Mouse (Mus musculus) bone marrow macrophage, adult 2 months (primary cell): ENCODE measurements around the gene Sept9. TPM values are rescaled to one million over a fixed set of nuclear protein-coding genes. Genes with fewer than 3 reads are reported as not detected.

ENCODE experiments used
- H3K27ac ChIP-seq: 2 replicates; pipeline ENCODE4 v1.5.1; 2012; ENCODE audit warnings: low read depth, low read length; ENCODE audit not compliant: insufficient read depth
- H3K4me1 ChIP-seq: 2 replicates; pipeline ENCODE4 v1.6.1; 2012; ENCODE audit warnings: low read length; ENCODE audit not compliant: control insufficient read depth, insufficient read depth
- H3K4me3 ChIP-seq: 2 replicates; pipeline ENCODE4 v1.5.1; 2012; ENCODE audit warnings: mild to moderate bottlenecking, low read length, moderate library complexity; ENCODE audit not compliant: insufficient read depth
- CTCF ChIP-seq: IDR thresholded peaks from 2 replicates; pipeline ENCODE4 v1.5.1; 2012; ENCODE audit warnings: low read depth, mild to moderate bottlenecking, low read length, moderate library complexity
- POLR2A ChIP-seq: IDR thresholded peaks from 2 replicates; pipeline ENCODE4 v1.6.1; 2012; ENCODE audit warnings: mild to moderate bottlenecking, low read depth, low read length, borderline replicate concordance
- polyA plus RNA-seq: library from polyadenylated mRNA; stranded (reverse); fragments of >200 nt; gene quantifications from 2 replicates; pipeline ENCODE4 v1.2.4, GENCODE M21; 2012; ENCODE audit not compliant: missing spikeins, insufficient read depth, insufficient read length

The Sept9 gene
- polyA plus RNA-seq, 1 experiment: 123 TPM

DNA sequence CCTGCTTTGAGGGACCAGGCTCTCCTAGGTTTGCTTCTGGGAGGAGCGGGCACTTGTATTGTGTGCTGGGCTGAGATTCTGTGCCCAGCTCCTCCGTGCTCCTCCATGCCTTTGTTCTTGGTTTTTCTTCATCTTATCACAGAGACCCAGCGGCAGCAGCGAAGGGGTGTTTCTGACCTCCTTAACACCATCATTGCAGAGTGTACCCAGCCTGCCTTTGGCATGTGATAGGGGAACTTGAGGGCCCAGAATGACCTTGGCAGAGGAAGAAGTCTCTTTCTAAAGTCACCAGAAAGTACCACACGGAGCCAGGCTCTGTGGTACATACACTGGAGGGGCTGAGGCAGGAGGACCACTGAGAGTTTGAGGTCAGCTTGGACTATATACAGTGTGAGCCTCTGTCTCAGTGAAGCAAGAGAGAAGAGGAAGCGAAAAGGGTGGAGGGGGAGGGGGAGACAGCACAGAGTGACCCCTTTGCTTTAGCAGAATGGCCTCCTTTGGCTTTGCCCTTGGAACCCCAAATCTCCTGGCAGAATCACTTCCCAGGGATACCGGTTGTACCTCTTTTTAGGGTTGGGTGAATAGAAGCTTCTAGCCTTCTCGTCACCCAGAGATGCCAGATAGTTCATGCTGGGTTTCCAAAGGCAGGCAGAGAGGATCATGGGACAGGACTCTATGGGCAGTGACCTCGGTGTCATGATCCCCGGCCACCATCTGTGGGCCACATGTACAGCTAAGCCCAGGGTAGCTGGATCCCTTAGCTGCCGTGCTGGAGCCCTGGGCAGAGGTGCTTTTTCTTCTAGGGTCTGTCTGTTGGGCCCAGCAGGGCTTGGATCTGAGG, 83.8 kb downstream of the Sept9 start:
- H3K4me1 ChIP-seq: no peaks in the 10 kb centered on the region
- H3K27ac ChIP-seq: no peak overlapping the region
- no peak for TF ChIP-seq POLR2A
- no peak for TF ChIP-seq CTCF
- no peak overlapping the region for H3K4me3 ChIP-seq

DNA sequence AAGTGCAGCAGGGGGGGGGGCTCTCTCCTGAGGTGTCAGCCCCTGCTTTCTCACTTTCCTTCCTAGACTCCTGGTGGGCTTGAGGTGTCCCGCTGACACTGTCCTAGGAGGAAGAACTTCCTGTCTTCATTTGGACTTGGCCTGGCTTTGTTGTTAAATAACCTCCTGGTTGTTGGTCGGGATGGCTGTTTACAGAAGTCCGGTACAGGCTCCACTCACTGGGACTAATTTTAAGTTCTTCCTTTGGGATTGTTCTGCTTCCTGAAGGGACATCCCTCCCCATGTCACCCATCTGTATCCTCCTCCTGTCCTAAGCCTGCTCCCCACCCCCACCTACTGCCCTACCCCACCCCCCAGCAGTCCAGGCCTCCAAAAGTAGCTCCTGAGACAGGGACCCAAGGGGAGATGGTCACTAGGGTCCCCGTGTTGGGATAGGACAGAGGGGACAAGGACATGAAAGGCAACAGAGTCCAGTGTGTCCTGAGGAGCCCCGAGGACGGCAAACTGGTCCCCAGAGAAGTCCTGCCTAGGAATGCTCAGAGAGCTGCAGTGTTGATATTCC, 84.5 kb downstream of the Sept9 start:
- no peak for TF ChIP-seq POLR2A
- TF ChIP-seq CTCF: no peak
- no peak overlapping the region for H3K4me3 ChIP-seq
- H3K4me1 ChIP-seq: no peaks in the 10 kb centered on the region
- no peak overlapping the region for H3K27ac ChIP-seq

DNA sequence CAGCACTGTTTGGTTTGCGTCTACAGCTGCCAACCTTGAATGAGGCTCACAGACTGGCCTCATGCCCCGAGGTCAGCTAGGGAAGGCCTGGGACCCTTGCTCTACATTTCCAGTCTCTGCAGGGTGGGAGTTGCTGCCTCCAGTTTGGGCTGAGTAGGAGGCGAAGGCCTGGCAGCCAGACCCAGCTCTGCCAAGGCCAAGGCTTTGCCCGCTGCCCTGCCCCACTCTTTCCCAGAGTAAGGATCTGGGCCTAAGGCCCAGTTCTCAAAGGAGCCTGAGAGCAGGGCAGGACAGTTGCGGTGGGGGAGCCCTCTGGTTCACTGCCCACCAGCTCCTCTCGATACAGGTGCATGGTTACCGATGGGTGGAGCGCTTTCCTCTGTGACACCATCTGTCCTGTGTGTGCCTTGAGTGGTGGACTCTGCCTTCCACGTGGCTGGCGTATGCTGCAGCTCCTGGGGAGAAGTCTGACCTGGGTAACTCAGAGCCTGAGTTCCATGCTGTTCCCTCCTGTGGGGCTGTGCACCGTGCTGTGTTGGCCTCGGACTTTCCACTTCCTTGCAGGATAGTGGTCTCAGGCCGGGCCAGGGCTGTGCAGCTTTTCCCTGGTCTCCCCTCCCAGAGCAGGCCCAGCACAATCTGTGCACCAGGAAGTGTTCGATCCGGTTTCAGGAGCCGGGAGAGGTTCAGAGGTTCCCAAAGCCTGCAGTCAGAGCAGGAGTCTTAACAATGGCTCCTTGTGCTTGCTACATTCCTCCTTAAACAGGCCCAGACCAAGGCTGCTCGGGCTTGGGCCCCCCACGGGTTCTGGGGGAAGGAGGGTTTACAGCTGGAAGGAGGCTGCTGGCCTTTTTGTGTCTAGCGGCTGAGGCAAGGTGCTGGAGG, 85.5 kb downstream of the Sept9 start:
- Histone ChIP-seq H3K27ac (no peak overlapping the region), H3K4me3 (no peak overlapping the region), H3K4me1 (no peaks in the 10 kb centered on the region)
- no peak for TF ChIP-seq POLR2A
- no peak for TF ChIP-seq CTCF

DNA sequence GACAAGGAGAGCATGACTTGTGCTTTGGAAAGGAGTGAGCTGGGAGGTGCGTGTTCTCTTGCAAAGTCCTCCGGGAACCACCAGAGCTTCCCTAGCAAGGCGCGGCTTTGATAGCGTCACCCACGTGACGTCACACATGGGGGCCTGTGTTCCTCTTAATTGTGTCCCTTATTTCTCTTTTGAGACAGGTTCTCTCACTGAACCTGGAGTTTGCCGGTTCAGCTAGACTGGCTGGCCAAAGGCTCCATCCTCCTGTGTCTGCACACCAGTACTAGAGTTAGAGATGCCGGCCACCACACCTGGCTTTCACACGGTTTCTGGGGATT, 86.1 kb downstream of the Sept9 start:
- no peak overlapping the region for H3K4me3 ChIP-seq
- H3K4me1 ChIP-seq: no peaks in the 10 kb centered on the region
- no peak overlapping the region for H3K27ac ChIP-seq
- TF ChIP-seq CTCF: no peak
- no peak for TF ChIP-seq POLR2A

DNA sequence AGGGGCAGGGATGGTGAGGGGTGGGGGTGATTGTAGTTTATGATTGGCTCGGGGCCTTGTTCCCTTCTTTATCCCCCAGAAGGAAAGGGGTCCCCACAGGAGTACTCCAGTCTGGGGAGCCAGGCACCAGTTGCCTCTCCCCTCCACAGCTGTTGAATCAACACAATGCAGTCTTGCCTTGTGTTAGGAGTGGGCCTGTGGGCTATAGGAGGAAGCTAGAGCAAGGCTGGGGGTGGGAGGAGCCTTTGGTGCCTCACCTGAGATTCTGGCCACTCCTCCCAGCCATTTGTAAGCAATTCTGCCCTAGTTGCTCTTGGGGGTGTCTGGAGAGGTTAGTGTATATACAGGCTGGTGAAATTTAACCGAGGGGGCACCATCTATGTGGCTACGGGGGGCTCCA, 88.3 kb downstream of the Sept9 start:
- Histone ChIP-seq H3K4me1 (no peaks in the 10 kb centered on the region), H3K27ac (no peak overlapping the region), H3K4me3 (no peak overlapping the region)
- TF ChIP-seq CTCF (no peak), POLR2A (no peak)

DNA sequence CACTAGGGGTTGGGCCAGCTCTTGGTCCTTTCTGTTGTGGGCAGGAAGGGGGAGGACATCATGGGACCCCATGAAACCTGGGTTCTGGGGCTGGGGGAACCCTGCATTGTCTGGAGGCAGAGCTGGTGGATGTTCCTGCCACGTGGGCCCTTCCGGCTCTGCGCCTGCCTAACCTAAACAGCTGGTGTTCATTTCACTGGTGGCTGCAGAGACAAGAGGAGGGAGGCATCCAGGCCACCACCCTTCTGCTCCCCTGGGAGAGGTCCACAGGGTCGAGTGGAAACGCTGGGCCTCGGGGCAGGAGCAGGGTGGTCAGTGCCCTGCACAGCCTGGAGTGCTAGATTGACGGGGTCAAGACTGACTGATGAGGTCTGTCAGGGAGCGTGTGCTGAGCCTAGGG, 89.3 kb downstream of the Sept9 start:
- no peaks in the 10 kb centered on the region for H3K4me1 ChIP-seq
- no peak overlapping the region for H3K4me3 ChIP-seq
- no peak overlapping the region for H3K27ac ChIP-seq
- TF ChIP-seq CTCF (no peak), POLR2A (no peak)

DNA sequence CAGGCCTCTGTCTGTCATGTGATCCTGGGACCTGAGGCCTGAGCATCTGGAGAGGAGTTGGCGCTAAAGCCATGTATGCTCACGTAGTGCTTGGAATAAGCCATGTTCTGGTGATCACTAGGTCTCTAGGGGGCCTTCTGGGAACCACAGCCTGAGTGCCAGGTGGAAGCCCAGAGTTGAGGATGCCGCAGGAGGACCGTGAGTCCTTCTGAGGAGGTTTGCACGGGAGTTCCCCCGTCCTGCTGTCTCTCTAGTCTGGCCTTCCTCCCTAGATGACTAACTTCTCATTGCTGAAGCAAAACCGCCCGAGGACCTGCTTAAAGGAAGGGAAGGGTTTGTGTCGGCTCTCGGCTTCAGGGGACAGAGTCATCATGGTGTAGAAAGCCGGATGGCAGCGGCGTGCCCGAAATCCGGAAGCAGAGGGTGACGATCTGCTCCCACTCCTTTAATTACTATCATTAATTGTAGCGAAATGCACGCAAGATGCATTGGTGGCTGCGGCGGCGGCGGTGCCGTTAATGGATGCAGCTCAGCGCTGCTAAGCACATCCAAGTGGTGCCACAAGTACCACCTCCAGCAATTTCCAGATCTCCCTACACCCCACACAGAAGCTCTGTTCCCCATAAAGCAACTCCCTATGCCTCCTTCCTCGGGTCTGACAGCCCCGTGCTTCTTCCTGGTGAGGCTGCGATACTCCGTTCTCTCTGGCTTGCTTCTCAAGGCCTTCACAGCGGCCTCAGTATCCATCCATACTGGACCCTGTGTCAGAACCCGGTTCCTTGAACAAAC, 92.0 kb downstream of the Sept9 start:
- Histone ChIP-seq H3K27ac (no peak overlapping the region), H3K4me1 (no peaks in the 10 kb centered on the region), H3K4me3 (no peak overlapping the region)
- TF ChIP-seq POLR2A (no peak), CTCF (no peak)

DNA sequence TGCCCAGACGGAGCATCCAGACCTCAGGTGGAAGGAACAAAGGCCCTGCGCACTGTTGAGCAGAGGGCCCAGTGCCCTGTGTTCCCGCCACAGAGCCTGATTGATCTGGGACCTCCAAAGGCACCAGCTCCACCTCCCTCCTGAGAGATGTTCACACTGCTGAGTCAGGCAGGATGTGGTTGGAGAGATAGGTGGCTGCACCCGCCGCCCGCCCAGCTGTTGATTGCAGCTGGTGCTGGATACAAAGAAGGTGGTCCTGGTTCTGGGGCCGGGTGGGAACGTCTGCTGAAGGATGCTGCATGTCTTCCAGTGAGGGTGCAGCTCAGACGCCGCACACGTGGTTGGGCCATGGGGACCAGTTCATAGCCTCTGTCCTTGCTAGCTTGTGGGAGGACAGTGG, 93.0 kb downstream of the Sept9 start:
- Histone ChIP-seq H3K4me3 (no peak overlapping the region), H3K27ac (no peak overlapping the region), H3K4me1 (no peaks in the 10 kb centered on the region)
- TF ChIP-seq CTCF: no peak
- TF ChIP-seq POLR2A: no peak

DNA sequence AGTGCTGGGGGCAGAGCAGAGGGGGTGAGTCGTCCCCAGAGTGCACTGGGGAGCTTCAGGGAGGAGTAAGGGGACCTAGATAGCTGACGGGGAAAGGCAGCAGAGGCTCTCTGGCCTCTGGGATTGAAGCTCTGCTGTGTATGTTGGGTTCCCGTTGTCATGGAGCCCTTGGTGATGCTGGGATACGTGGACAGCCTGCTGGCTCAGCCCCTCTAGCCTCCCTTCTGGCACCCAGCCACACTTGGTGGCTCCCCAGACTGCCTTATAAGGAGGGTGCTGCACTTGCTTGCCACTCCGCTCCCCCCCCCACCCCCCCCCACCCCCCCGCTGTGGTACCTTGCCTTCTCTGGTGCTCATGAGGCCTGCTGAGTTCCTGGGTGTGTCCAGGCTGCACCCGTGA, 95.8 kb downstream of the Sept9 start:
- no peak overlapping the region for H3K4me3 ChIP-seq
- TF ChIP-seq POLR2A (no peak), CTCF (no peak)
- H3K27ac ChIP-seq: no peak overlapping the region
- no peaks in the 10 kb centered on the region for H3K4me1 ChIP-seq
